Mouse (Mus musculus) heart, adult 2 months (tissue): ENCODE measurements at regions not wholly inside any gene's neighbourhood (a gene's known extent, or its start where the extent isn't known, plus 50 kb on each side); places are given as distances from the start of the nearest gene placed in this dataset.

Experiments
- DNase-seq, 2 experiments: peaks; one replicate each; pipeline ENCODE4 v3.0.0; 2021
- H3K27ac ChIP-seq: fragments of 200-600 bp; 2 replicates; pipeline ENCODE4 v1.8.1; 2022
- H3K27me3 ChIP-seq: fragments of 200-500 bp; 2 replicates; pipeline ENCODE4 v1.6.1; 2012; ENCODE audit warnings: mild to moderate bottlenecking, low read length, inconsistent platforms, mixed read lengths; ENCODE audit not compliant: control insufficient read depth, insufficient read depth
- H3K36me3 ChIP-seq: fragments of 200-500 bp; 2 replicates; pipeline ENCODE4 v1.6.1; 2012; ENCODE audit warnings: low read length, inconsistent platforms; ENCODE audit not compliant: control insufficient read depth, insufficient read depth
- H3K4me1 ChIP-seq: fragments of 200-500 bp; 2 replicates; pipeline ENCODE4 v1.6.1; 2011; ENCODE audit warnings: low read length; ENCODE audit not compliant: control insufficient read depth, insufficient read depth
- H3K4me3 ChIP-seq: fragments of 200-600 bp; 2 replicates; pipeline ENCODE4 v1.8.1; 2022
- H3K79me2 ChIP-seq: fragments of 200-500 bp; replicated peaks from 2 replicates; pipeline ENCODE4 v1.6.1; 2012; ENCODE audit warnings: mild to moderate bottlenecking, inconsistent platforms, low read length, moderate library complexity, mixed read lengths; ENCODE audit not compliant: control insufficient read depth, insufficient read depth
- H3K9ac ChIP-seq: fragments of 200-500 bp; 2 replicates; pipeline ENCODE4 v1.6.1; 2012; ENCODE audit warnings: low read depth, mild to moderate bottlenecking, control low read depth, inconsistent platforms, low read length, mixed read lengths
- CTCF ChIP-seq: fragments of 200-600 bp; IDR thresholded peaks from 2 replicates; pipeline ENCODE4 v1.8.1; 2022; ENCODE audit warnings: antibody characterized with exemption, mild to moderate bottlenecking, moderate library complexity
- EP300 ChIP-seq: fragments of 200-500 bp; IDR thresholded peaks from 2 replicates; pipeline ENCODE4 v1.6.1; 2011; ENCODE audit warnings: low read depth, low read length, control low read depth; ENCODE audit not compliant: insufficient read depth
- POLR2A ChIP-seq: fragments of 200-500 bp; IDR thresholded peaks from 2 replicates; pipeline ENCODE4 v1.6.1; 2011; ENCODE audit warnings: mild to moderate bottlenecking, low read depth, low read length, control low read depth; ENCODE audit not compliant: insufficient read depth
- WGBS: fragments of 180-500 bp; shearing (Covaris S2); methylation state at CpG from one replicate; pipeline ENCODE4 v1.1.7; 2018; 5-methylcytosine and 5-hydroxymethylcytosine counted together
- intact Hi-C: fragments of 180-260 bp; cut with DNase I; formaldehyde crosslinking; loops from one replicate; pipeline ENCODE4 v1.15.1; 2025

GRCm38 (mm10) chr6:139198601-139199000 lies 303.2 kb downstream of the Rergl start:
- DNase-seq: no peak
- TF ChIP-seq CTCF (no peak), POLR2A (no peak), EP300 (no peak)
- no peaks in the 10 kb centered on the region for H3K4me1 ChIP-seq
- intact Hi-C loops: no loop called here
- H3K79me2 ChIP-seq: no peaks in the 10 kb centered on the region
- H3K27me3 ChIP-seq: no peaks in the 10 kb centered on the region
- H3K36me3 ChIP-seq: no peaks in the 10 kb centered on the region
- 79% methylated on average over 4 of the region's 4 CpGs for WGBS
- no peak overlapping the region for H3K4me3 ChIP-seq
- no peak overlapping the region for H3K27ac ChIP-seq
- H3K9ac ChIP-seq: no peak overlapping the region

DNA sequence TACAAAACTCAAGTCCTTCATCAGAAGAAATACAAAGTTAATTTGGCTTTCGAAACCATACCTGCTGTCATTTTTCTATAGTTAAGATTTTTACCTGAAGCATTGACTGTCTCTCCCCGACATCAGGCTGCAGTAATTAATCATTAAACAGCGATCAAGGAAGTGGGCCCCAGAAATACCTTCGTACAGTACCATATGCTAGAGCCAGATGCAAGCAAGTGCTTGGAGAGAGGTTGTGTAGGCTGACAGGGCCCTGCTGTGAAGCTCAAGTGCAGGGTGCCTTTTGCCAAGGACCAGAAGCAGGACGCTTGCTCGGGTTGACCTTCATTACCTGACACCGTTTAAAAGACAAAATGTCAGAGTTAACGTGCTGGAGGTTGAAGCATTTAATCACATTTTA lies 315.3 kb downstream of the Rergl start:
- H3K79me2 ChIP-seq: no peaks in the 10 kb centered on the region
- H3K27me3 ChIP-seq: no peaks in the 10 kb centered on the region
- intact Hi-C loops: no loop called here
- H3K27ac ChIP-seq: no peak overlapping the region
- no peaks in the 10 kb centered on the region for H3K36me3 ChIP-seq
- no peak for DNase-seq
- H3K4me3 ChIP-seq: no peak overlapping the region
- TF ChIP-seq EP300 (no peak), CTCF (no peak), POLR2A (no peak)
- WGBS: 66% methylated on average over 8 of the region's 8 CpGs
- H3K9ac ChIP-seq: no peak overlapping the region
- no peaks in the 10 kb centered on the region for H3K4me1 ChIP-seq

- intact Hi-C loops: no loop called here
- H3K79me2 ChIP-seq: no peaks in the 10 kb centered on the region
- H3K4me3 ChIP-seq: no peak overlapping the region
Measured at GRCm38 (mm10) chr6:139160352-139160751, 341.4 kb downstream of the Rergl start.

GRCm38 (mm10) chr6:139159741-139160140 lies 342.0 kb downstream of the Rergl start:
- no peak overlapping the region for H3K27ac ChIP-seq
- no peak overlapping the region for H3K9ac ChIP-seq
- no peaks in the 10 kb centered on the region for H3K36me3 ChIP-seq
- H3K27me3 ChIP-seq: no peaks in the 10 kb centered on the region
- H3K4me3 ChIP-seq: no peak overlapping the region
- TF ChIP-seq POLR2A (no peak), CTCF (no peak), EP300 (no peak)
- WGBS: 56% methylated on average over 4 of the region's 4 CpGs
- no peaks in the 10 kb centered on the region for H3K4me1 ChIP-seq
- H3K79me2 ChIP-seq: no peaks in the 10 kb centered on the region
- intact Hi-C loops: no loop called here
- DNase-seq: no peak

More at GRCm38 (mm10) chr6:139160352-139160751, 341.4 kb downstream of the Rergl start:
- H3K27ac ChIP-seq: no peak overlapping the region
- no peak for DNase-seq
- no peaks in the 10 kb centered on the region for H3K4me1 ChIP-seq
- TF ChIP-seq POLR2A (no peak), CTCF (no peak), EP300 (no peak)
- 75% methylated on average over 6 of the region's 6 CpGs for WGBS
- no peak overlapping the region for H3K9ac ChIP-seq
- no peaks in the 10 kb centered on the region for H3K36me3 ChIP-seq
- no peaks in the 10 kb centered on the region for H3K27me3 ChIP-seq

- 55% methylated on average over 1 of the region's 1 CpGs for whole genome bisulfite sequencing
- no peak for DNase-seq
- TF ChIP-seq POLR2A: no peak
- TF ChIP-seq EP300: no peak
- TF ChIP-seq CTCF: no peak
- Histone ChIP-seq H3K27me3 (no peaks in the 10 kb centered on the region), H3K79me2 (no peaks in the 10 kb centered on the region), H3K9ac (no peak overlapping the region), H3K27ac (no peak overlapping the region), H3K4me1 (no peaks in the 10 kb centered on the region), H3K36me3 (no peaks in the 10 kb centered on the region), H3K4me3 (no peak overlapping the region)
- intact Hi-C loops: no loop called here
Measured at GRCm38 (mm10) chr6:139154802-139155201, 347.0 kb downstream of the Rergl start.

DNA sequence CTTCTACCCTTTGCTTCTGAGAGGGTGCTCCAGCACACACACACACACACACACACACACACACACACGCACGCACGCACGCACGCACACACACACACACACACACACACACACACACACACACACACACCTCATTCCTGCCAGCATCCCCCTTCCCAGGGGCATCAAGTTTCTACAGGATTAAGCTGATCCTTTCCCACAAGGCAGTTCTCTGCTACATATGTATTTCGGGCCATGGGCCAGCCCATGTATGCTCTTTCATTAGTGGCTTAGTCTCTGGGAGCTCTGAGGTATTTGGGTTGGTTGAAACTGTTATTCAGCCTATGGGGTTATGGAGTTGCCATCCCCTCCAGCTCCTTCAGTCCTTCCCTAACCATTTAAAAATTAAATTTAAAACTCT lies 366.1 kb downstream of the Rergl start:
- H3K27ac ChIP-seq: no peak overlapping the region
- H3K27me3 ChIP-seq: no peaks in the 10 kb centered on the region
- DNase-seq: no peak
- intact Hi-C loops: no loop called here
- TF ChIP-seq CTCF (no peak), EP300 (no peak), POLR2A (no peak)
- H3K36me3 ChIP-seq: no peaks in the 10 kb centered on the region
- no peaks in the 10 kb centered on the region for H3K4me1 ChIP-seq
- no peak overlapping the region for H3K4me3 ChIP-seq
- 66% methylated on average over 6 of the region's 6 CpGs for WGBS
- H3K79me2 ChIP-seq: no peaks in the 10 kb centered on the region
- no peak overlapping the region for H3K9ac ChIP-seq
